Mouse (Mus musculus) embryo, embryonic 10.5 days (tissue): ENCODE data around the gene B9d2.

Source experiments
- DNase-seq: peaks from one replicate; pipeline ENCODE4 v3.0.0-alpha.2; 2015; ENCODE audit warnings: low spot score

Gene B9d2

DNA sequence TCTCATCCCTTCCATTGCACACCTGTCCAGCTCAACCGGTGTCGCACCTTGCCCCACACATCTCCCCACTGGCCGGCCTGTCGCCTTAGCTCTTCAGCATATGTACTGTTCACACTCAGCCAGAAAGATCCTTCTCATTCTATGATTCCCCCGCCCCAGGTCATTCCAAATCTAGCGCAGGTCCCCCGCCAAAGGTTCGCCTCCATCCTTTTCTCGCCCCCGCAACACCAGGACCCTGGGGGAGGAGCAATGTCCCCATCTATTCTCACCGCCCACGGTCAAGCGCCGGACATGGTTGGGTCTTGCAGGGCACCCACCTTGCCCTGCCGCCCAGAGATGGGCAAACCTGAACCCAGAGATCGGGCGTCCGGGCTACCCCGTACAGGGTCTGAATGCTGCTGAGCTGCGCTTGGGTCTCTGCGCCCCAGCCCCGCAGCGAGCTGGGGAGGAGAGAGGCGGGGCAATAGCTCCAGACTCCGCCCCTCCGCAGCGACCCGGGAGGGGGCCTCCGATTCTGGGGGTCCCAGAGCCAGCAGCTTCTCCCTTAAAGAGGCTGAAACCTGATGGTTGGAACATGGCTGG is 5.8 kb upstream of the B9d2 start, which contains the start of gene Tmem91:
Tmem91 (minus strand) TSS at position 448 of the 582 bp plus-strand sequence.
- DNase-seq, result no peak

DNA sequence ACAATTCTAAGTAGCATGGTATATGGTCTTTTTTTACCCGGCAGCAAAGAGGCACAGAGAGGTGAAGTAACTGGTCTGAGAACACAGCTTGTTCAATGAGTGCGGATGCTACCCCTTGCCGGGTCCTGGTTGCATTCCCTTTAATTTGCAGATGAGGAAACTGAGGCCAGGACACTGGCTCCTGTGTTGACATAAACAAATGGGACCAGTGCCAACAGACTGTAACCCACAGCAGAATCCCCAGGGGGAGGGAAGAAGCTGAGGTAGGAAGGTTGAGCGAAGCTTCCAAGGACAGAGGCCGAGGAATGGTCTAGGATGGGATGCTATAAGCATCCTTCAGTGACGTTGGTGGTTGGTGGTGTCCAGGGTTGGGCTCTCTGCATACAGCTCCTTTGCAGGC is 5.2 kb upstream of the B9d2 start:
- no peak for DNase-seq

DNA sequence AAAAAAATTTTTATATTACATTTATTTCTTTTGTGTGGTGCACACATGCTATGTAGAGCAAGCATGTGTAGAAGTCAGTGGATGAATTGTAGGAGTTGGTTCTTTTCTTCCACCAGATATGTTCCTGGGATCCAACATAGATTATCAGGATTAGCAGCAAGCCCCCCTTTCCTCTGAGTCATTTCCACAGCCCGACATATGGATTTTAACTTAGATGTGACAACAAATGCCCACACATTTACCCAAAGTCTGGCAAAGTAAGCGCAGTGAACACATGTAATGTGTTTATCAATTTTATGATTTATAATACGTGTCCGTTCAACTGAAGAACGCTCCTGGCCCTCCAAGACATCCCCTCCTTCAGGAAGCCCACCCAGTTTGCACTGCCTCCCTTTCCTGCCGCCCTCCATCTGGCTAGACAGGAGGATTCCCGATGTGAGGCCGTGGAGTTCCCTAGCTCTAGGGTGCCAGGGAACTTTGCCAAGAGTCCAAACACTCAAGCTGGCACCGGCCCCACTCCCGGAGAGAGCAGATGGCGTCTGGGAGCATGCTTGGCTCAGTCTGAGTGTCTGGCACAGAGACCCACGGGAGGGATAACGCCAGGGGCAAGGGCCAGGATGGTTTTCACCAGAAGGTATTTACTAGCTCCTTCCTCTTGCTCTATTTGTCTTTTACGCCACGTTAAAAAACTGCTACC is 4.3 kb upstream of the B9d2 start:
- no peak for DNase-seq

DNA sequence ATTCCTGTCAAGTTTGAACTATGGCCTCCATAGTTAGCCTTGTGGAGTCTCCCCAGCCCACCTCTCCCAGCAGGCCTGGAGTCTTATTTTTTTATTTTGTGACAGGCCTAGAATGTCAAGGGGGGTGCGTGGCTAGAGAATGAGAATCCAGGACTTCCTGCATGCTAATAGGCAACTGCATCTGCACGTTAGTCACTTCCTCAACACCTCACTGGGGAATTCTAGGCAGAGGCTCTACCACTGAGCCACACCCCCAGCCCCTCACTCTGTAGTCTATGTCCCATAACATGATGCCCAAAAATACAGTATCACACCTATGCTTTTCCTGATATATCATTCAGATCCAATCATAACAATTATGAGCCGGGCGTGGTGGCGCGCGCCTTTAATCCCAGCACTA is 3.6 kb upstream of the B9d2 start:
- DNase-seq, result no peak

DNA sequence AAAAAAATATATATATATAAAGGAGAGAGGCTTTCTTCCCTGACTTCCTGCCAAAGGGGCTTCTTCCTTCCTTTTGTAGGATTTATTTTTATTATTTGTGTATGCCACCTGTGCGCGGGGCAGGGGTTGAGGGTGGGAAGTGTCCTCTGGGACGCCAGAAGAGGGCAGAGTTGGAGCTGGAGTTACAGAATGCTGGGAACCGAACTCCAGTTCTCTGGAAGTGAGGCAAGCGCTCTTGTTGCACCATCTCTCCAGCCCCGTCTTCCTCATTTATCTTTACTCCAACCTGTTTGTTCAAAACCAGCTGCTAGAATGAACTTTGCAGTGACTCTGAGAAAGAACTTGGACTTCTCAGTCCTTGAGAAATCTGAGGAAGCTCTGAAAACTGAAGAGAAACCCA is 609 bp upstream of the B9d2 start:
- DNase-seq, result peak; percentile 43

DNA sequence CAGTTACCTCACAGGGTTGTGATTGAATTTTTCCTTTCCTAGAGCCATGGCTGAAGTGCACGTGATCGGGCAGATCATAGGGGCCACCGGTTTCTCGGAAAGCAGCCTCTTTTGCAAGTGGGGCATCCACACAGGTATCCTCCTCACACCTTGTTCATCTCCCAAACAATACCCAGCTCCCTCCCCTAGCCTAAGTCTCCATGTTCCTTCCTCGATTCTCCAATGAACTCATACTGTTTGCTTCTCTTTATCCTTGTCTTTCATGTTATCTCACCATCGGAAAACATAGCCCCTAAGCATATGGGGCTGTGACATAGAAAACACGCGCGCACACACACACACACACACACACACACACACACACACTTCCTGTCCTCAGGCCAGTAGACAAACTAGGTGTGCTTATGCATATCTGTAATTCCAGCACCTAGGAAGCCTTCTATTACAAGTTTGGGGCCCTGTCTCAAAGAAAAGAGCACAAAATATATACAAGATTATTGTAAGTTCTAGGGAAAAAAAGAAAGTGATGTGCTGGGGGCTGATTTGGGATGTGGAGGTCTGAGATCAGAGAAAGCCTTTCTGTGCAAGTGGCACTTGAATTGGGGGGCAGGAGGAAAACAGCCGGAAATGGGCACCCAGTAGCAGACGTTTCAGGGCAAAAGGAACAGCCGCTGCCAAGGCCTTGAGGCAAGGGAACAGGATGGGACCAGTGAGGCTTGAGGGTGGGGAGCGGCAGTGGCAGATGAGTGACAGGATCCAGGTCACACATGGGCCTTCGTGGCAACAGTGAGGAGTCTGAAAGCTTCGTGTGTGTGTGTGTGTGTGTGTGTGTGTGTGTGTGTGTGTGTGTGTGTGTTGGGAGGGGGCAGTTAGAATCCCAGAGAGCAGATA is 1.0 kb downstream of the B9d2 start:
- no peak for DNase-seq

DNA sequence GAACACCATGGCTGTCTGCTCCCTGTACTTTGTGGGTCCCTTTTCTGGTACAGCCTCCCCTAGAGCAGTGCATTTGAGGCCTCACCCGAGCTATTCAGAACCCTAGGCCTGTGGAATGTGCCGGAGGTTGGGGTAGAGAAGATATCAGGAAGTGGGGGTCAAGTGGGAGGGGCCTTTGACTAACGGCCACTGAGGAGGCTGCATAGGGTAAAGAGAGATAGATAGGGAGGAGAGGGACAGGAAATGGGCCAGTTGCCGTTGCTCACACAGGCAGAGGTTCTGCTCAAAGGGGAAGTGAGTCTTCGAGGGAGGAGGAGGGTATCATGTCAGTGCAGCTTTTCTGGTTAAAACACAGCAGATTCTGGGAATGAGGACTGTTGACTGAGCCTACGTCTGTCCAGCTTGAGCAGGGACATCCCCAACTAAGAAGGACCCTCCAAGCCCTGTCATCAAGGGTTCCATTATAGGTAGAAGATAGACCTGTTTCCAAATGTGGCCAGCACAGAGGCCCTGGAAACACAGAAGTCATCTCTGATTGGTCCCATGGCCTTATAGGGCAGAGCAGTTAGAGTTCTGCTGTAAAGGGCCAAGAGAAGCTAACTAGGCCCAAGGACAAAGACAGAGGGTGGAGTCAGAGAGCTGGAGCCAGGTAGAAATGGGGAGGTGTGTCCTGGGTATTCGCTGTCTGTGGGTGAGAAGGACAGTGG is 3.0 kb downstream of the B9d2 start:
- no peak for DNase-seq

DNA sequence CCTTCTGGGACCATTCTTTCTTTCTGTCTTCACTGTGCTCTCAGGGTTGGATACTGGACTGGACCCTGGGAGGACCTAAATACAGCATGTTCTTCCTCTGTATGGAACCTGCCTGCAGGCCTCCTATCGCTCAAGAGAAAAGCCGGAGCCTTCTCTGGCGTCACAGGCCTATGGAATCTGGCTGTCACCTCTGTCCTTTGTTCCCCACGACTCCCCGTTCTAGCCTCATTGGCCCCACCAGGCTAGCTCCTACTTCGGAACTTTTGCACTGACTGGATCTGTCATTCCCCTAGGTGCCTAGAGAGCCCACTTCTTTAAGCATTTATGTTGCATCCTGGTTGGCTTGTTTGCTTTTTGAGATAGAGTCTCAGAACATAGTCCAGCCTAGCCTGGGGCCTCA is 4.1 kb downstream of the B9d2 start:
- DNase-seq, result no peak

DNA sequence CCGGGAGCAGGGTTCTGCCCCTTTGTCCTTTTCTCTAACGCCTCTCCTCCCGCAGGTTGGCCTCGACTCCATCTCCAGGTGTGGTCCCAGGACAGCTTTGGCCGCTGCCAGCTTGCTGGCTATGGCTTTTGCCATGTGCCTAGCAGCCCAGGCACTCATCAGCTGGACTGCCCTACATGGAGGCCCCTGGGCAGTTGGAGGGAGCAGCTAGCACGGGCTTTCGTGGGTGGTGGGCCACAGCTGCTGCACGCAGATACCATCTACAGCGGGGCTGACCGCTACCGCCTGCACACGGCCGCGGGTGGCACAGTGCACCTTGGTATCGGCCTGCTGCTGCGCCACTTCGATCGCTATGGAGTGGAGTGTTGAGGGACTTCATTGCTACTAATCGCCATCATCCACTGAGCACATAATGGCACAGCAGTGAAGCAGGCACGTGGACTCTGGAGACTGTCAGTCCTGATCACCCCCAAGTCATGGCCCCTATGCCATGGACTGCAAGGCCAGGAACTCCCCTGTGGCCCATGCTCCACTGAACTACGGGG is 5.4 kb downstream of the B9d2 start:
- DNase-seq, result no peak

DNA sequence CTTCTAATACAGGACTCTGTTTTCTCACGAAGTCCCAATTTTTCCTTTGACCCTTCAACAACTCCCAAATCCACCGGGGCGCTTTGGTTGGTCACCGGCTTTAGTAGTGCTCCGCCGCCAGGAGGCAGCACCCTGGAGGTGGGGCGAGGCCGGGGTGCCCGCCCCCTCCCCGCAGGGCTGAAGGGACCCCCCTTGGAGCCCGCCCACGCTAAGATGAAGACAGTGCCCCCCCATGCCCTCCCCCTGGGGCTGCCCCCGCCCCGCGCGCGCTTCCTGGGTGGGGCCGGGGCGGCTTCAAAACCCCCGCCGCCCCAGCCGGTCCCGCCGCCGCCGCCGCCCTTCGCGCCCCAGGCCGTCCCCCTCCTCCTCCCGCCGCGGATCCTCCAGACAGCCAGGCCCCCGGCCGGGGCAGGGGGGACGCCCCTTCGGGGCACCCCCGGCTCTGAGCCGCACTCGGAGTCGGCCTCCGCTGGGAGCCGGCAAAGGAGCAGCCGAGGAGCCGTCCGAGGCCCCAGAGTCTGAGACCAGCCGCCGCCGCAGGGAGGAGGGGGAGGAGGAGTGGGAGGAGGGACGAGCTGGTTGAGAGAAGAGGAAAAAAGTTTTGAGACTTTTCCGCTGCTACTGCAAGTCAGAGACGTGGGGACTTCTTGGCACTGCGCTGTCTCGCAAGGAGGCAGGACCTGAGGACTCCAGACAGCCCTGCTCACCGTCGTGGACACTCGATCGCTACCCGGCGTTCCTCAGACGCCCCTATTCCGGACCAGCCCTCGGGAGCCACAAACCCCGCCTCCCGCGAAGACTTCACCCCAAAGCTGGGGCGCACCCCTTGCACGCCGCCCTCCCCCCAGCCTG is 6.3 kb downstream of the B9d2 start, which contains the start of gene Tgfb1:
Tgfb1 (plus strand) TSS at position 323 of the 852 bp plus-strand sequence.
- peak; percentile 76 for DNase-seq

DNA sequence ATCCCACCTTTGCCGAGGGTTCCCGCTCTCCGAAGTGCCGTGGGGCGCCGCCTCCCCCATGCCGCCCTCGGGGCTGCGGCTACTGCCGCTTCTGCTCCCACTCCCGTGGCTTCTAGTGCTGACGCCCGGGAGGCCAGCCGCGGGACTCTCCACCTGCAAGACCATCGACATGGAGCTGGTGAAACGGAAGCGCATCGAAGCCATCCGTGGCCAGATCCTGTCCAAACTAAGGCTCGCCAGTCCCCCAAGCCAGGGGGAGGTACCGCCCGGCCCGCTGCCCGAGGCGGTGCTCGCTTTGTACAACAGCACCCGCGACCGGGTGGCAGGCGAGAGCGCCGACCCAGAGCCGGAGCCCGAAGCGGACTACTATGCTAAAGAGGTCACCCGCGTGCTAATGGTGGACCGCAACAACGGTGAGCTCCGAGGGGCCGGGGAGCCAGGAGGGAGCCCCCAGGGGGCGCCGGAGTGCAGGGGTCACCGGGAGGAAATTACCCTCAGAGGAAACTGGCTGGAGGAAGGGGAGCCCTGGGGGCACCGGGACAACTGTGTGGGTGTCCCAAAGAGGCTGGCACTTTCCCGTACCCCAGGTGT is 7.3 kb downstream of the B9d2 start:
- peak; percentile 39 for DNase-seq

DNA sequence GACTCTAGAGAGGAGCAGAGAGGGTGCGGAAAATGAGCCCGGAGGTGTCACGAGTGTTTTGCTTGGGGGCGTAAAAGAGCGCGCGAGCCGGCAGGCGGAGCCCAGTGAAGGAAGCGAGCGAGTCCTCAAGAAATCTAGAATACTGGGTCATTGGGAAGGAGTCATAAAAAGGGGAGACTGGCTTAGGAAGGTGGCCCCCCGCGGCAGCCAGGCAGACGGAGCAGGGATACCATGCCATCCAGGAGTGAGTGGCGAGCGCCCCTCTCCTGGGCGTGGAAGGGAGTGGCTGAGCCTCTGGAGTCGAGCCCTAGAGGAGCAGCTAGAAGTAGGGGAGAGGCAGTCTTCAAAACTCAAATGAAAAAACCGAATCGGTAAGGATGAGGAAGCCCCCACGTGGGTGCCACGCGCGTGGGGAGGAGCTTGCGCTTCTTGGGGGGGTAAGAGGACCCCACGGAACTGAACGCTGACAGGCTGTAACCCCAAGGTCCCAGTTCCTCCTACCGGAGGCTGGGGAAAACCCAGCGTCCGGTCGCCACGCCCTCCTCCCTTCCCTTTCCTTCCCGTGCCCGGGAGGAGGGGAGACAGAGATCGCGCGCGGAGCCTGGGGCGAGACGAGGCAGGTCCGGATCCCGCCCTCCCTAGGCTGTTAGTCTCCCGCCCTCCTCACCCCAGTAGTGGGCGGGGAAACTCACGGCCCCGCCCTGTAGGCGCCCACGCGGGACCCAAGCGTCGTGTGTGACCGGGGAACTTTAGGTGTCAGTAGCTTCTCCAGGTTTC is 8.4 kb downstream of the B9d2 start:
- DNase-seq, result peak; percentile 66

DNA sequence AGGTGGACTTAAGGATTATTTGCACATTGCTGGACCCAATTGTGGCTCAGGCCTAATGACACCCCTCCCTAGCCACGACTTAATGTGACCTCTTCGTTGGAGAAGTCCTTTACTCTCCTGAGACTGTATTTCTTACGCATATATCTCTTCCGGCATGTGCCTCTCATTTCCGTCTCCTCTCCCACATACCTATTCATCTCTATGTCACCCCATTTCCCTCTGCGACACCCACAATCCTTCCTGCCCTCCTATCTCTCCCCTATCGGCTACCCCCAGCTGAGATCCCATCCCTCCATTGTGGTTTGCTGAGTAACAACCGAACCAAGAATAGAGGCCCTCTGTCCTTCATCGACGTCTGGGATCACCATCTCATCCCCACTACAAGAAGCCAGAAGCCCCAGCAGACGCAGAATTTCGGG is 9.0 kb downstream of the B9d2 start:
- no peak for DNase-seq

DNA sequence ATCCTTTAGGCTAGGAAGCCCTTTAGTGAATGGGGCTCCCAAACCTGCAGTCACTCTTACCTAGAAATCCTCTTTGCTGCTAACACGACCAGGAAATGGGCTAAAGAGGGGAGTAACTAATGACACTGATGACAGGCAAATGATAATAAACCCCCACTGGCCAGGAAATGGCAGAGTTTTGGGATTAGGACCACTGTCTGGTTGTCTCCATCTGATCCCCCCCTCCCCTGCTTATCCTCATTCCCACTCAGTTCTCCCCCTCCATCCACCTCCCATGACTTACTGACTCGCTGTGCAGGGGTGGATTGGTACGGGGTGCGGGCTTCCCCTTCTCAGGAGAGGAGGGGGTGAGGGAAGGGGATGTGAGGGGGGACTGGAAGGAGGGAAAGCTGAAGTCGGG is 9.5 kb downstream of the B9d2 start:
- no peak for DNase-seq

DNA sequence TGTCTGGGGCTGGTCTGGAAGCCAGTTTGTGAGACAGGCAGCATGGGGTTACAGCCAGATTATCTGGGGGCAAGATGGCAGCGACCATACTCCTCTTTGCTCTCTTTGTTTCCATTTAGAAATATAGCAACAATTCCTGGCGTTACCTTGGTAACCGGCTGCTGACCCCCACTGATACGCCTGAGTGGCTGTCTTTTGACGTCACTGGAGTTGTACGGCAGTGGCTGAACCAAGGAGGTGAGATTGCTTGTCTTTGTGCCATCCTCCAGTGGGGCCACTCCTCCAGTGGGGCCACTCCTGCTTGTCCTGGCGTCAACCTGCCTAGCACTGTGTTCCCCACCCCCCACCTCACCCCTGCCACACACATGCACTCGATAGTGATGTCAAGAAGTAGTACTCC is 13.5 kb downstream of the B9d2 start:
- no peak for DNase-seq

DNA sequence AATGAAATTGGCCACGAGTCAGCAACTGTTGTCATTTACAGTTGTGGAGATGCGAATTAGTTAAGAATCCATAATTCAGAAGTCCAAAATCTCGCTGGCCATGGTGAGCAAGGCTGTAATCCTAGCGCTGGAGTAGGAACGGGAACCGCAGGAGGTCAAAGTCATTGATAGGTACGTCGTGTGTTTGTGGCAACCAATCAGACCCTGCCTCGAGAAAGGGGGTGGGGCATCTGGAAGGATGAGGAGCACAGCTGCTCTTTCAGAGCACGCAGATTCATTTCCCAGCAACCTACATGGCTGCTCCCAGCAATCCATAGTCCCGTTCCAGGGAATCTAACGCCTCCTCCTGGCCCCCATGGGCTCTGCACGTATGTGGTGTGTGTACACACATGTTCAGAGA is 19.3 kb downstream of the B9d2 start:
- DNase-seq, result no peak

DNA sequence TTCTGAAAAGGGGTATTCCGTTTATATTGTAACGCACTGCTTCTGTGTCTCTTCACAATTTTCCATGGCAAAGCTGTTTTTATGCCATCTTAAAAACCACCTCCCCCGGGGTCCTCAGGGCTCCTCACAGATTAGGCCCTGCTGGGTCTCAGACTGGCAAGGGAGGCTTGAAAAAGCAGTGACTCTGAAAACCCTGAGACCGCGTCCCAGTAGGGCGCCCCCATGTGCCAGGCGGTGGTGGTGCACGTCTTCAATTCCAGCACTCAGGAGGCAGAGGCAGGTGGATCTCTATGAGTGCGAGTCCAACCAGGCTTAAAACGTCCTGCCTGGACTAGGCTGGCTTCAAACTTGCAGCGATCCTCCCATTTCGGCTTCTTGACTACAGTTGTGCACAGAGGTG is 20.2 kb downstream of the B9d2 start:
- no peak for DNase-seq

DNA sequence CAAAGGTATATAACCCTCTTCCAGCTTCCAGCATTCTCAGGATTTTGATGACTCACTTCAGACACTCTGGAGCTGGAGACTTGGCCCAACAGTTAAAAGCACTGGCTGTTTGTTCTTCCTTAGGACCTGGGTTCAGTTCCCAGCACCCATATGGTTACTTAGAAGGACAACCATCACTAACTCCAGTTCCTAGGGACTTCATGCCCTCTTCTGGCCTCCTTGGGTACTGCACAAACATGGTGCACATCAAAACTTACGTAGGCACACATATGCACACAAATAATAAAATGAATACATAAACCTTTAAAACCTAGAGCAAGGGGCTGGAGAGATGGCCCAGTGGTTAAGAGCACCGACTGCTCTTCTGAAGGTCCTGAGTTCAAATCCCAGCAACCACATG is 21.8 kb downstream of the B9d2 start:
- no peak for DNase-seq

DNA sequence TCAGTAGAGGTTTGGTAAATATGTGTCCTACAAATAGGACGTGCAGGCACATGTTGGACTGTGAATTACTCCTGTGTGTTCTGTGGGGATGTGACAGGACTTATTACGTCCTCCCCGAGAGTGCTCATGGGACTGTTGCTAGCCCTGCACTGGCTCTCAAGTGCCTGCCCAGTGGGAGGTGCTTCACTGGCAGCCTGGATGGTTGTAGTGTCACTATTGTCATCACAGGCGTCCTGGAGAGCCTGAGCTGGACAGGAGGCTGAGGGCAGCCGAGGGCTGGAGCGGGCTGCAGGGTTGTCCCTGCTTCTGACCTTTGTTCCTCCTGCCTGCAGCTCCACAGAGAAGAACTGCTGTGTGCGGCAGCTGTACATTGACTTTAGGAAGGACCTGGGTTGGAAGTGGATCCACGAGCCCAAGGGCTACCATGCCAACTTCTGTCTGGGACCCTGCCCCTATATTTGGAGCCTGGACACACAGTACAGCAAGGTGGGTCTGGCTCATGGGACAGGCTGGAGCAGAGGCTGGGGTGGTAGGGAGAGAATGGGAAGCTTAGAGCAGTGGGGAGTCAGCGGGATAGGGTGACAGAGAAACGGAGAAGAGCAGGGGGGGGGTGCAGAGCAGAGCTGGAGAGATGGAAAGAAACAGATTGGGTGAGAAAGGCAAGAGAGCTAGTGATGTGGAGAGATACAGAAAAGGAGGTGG is 23.4 kb downstream of the B9d2 start:
- no peak for DNase-seq
